Mouse (Mus musculus) v-Abl transformed pro-B cells (cell line): Measurements from ENCODE around the gene Lrrc4.

Experiments
- in situ Hi-C, 2 experiments: fragments of 400-800 bp; cut with MboI; formaldehyde crosslinking; loops; one replicate each; pipeline ENCODE4 v1.15.1; 2025; ENCODE audit not compliant: unreplicated experiment in 2 of 2

The Lrrc4 gene

DNA sequence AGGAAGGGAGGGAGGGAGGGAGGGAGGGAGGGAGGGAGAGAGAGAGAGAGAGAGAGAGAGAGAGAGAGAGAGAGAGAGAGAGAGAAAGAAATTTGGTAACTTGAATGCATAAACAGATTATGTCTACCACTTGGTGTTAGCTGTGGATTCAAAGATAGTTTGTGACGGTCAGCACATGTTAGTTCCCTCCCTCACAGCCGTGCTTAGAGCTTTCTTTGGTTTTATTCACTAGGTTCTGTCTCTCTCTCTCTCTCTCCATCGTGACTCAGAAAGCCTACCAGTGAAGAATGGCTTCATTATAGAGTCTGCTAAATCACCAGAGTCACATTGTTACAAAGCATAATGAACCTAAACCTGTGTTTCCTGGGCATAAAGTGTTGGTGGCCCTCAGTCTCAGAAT is 146.5 kb downstream of the Lrrc4 start:
- in situ Hi-C loops = no loop called here

GRCm38 (mm10) chr6:28681521-28682457 is 149.8 kb downstream of the Lrrc4 start:
- in situ Hi-C loops = no loop called here

DNA sequence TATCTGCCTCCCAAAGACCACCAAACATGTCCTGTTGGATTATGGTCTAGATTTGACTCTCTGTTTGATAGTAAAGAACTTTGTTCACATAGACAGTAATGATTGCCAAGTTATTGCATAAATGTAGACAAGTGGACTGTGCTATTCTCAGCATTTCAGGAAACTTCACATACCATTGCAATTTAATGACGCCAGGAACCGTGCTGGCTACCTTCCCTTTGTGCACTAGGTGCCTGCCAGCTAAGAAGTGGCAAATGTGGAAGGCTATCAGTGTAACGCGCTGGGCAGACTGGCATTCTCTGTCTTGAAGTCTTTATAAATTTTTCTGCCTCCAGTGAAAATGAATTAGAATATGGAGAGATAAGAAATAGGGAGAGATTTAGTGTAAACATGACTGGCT is 151.0 kb downstream of the Lrrc4 start:
- in situ Hi-C loops = no loop called here

DNA sequence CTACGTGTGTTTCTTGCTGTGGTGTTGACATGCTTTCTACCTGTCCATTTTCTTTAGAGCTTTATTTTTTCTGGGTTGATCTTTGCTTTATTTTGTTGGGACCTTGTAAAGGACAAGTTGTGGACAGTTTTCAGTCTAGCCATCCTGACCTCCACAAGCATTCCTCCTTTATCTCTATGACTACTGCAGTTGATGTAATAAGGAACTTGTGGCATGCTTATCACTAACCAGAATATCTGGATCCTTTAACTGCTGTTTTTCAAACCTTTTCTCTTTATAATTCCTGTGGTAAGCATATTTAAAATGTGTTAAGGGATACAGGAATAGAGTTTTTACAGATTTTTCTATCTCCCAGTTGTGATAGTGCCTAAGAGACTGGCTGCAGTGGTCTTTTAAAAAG is 152.7 kb downstream of the Lrrc4 start:
- in situ Hi-C loops = no loop called here

DNA sequence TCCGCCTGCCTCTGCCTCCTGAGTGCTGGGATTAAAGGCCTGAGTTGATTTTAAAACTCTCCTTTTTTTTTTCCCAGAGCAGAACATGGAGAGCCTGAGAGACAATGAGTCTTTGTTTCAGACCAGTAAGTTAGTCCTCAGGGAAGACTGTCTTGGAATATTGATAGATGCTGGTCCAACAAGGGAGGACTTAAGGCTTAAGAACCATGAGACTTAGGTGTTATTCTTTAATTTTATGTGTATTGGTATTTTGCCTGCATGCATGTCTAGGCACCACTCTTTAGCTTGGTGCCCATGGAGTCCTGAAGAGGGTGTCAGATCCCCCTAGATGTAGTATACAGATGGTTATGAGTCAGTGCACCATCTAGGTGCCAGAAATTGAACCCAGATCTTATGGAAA is 156.9 kb downstream of the Lrrc4 start:
- in situ Hi-C loops = no loop called here

GRCm38 (mm10) chr6:28672388-28672787 is 159.2 kb downstream of the Lrrc4 start:
- in situ Hi-C loops = no loop called here

GRCm38 (mm10) chr6:28669251-28669650 is 162.3 kb downstream of the Lrrc4 start:
- in situ Hi-C loops = no loop called here

DNA sequence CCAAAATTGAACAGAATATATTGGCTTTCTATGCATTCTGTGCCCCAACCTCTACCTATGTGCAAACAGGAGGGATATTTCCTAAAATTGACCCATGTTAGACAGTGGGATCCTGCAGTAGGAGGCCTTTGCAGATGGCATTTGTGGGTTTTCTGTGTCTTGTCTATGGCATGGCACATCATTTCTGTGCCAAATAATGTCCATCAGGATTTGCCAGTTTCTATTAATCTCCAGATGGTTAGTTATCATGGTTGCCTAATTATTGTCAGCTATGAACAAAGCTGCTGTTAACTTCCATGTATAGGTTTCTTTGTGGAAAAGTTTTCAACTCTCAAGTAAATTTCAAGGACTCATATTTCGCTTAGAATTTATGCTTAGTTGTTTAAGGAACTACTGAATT is 164.0 kb downstream of the Lrrc4 start:
- in situ Hi-C loops = no loop called here

DNA sequence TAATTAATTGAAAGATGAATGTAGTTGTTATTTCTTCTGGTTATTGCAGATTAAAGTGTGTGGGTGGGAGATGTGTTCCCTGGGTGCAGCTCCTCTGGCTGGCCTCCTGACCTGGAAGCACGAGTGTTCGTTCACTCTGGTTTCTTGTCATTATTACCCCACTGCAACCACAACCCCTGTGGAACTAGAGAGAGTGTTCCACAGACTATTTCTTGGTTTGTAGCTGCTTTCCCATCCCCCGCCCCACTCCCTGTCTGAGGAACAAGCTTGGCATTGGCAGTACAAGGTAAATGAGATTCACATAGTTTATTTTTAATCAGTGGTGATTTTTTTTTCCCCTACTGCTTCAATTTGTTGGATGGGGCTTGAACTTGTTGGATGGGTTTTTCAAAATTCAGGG is 166.8 kb downstream of the Lrrc4 start:
- in situ Hi-C loops = no loop called here

DNA sequence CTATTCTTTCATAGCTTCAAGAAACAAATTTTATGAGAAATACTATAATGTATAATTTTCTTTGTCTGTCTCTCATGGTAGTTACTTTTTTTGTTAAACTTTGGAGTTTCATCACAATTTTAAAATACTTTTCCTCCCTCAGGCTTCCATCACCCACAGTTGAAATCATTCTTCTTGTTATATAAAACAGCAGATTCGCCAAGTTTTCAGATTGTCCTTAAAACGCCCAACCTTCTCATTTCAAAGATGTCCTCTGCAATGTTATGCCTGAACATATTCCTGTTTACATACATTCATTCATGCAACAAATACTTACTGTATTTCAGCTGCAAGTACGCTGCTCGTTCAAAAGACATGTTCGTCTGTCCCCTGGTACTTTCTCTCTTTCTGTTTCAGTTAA is 167.9 kb downstream of the Lrrc4 start:
- in situ Hi-C loops = no loop called here

GRCm38 (mm10) chr6:28663004-28663403 is 168.5 kb downstream of the Lrrc4 start:
- in situ Hi-C loops = no loop called here

DNA sequence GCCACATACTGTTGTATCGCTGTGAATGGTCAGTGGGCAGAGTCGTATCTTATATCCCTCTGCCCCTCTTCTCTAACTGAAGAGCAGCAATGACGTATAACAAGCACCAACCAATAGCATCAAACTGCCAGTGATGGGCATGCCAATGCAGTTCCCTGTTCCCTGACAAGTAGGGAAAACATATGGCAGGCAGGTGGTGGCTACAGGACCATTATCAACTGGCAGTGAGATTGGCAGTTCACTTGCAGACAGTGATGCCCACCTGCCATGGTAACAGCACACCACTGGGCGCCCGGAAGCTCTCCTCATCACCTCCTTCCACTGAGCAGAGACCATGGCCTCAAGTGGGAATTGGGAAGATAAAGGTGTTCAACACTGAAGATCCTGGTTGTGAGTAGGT is 175.0 kb downstream of the Lrrc4 start:
- in situ Hi-C loops = no loop called here

DNA sequence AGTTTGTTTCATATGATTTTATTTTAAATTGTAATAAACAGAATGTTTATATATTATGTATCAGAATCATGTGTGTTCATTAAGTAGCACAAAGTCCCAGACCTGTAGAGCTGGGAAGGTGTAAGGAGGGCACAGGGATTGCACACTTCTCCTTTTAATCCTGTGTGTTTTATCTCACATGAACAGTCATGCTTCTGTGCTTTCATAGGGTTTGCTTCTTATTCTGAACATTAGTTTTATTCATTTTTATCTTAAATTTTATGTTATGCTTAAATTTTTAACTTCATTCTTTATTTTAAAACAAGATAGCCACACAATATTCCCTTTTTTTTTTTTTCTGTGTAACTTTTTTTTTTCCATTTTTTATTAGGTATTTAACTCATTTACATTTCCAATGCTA is 186.3 kb downstream of the Lrrc4 start:
- in situ Hi-C loops = no loop called here

DNA sequence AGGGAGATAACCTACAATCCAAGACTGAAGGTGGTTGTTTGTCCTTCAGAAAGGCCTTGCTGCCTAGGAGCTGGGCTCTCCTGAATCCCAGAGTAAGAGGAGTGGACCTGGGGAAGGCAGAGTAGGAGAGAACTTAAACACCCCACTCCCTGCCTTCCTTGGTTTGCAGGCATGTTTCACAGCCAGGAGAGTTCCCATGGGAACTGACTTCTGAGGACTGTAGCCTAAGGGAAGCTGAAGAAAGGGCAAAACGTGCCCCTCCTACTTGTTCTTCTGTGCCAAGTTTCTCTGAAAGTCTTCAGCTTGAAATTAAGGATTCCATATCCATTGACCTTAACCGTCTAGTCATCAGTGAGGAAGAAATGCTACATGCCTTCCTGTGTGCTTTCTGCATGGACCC is 188.6 kb downstream of the Lrrc4 start:
- in situ Hi-C loops = no loop called here

GRCm38 (mm10) chr6:28640088-28640487 is 191.5 kb downstream of the Lrrc4 start:
- in situ Hi-C loops = no loop called here

DNA sequence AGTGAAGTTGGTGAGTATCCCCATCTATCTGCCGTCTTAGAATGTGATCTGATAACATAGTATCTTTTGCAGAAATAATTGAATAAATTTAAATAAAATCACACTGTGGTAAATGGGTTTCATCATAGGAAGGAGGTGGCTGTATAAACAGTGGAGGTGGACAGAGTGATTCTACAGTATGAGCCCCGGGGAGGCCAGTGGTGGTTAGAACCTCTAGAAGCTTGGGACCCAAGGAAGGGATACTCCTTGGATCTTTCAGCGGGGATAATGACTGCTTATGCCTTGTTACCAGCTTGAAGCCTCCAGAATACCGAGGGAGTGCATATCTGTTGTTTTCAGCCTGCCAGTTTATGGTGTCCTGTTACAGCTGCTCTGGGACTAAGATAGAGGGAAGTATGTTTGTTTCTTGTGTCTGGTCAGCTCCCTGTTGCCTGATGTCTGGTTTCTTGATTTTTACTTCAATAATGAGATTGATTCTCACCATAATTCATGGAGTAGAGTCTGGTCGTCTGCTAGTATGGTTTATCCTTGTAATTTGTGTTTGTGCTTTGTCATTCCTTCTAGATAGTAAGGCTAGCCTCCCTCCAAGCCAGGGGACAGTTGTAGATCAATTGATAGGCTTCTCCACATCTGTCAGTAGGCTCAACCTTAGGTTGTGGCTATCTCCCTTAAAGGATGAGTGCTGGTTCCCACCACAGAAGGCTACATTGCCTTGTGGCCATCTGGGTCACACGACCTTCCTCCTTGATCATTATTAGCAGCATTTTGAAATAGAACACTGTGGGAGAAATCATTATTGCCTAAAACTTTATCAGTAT is 195.8 kb downstream of the Lrrc4 start:
- in situ Hi-C loops = no loop called here

- in situ Hi-C loops = no loop called here
These were observed 196.5 kb downstream of the Lrrc4 start for GRCm38 (mm10) chr6:28635092-28635491.

DNA sequence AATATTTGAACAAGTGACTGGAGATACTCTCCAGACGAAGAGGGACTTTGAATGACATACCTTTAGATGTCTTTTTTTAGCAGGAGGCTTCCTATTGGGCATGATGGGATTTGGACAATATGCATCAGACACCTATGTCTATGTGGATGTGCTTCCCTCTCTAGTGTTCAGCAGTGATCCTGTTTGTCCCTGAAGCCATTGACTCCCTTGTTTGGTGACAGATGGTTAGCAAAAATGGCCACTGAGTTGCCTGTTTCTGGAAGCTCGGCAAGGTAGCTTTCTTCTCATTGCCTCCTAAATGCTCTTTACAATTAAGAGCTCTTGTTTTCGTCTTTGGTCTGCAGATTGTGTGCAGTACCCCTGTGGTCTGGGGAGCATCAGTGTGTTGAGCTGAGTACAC is 197.9 kb downstream of the Lrrc4 start:
- in situ Hi-C loops = no loop called here

DNA sequence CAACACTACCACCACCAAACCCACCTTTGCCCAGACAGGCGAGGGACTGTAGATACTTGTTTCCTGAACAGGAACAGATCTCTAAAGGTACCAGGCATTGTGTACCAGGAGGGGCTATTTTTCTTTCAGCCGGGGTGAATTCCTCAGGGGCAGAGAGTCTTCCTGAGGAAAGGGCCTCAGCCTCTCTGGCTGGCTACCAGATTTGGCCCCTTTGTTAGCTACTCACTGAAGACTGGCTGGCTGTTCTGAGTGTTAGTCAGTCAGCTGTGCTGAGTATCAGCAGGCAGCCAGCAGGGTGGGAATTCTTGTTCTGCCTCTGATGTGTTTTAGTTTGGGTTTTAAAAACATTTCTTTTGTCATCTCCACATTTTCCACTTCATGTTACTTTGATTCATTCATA is 198.4 kb downstream of the Lrrc4 start:
- in situ Hi-C loops = no loop called here

GRCm38 (mm10) chr6:28630926-28631325 is 200.6 kb downstream of the Lrrc4 start:
- in situ Hi-C loops = no loop called here

- in situ Hi-C loops = no loop called here
These were observed 201.7 kb downstream of the Lrrc4 start for GRCm38 (mm10) chr6:28629866-28630265.

- in situ Hi-C loops = no loop called here
These were observed 203.1 kb downstream of the Lrrc4 start for GRCm38 (mm10) chr6:28628408-28628807.
